Mouse (Mus musculus) cerebellum, adult 9-10 months (tissue): ENCODE measurements around the gene Magi2.
"Not testable (repeated sequence)": the region's sequence is repeated elsewhere in the genome, so short reads cannot be mapped to it uniquely, and the experiment has no call there.

Experiments used
- DNase-seq: peaks from one replicate; pipeline ENCODE4 v3.0.0; 2022

Gene Magi2

GRCm38 (mm10) chr5:20256933-20257332 lies 1030.1 kb downstream of the Magi2 start:
- DNase-seq, result no peak

GRCm38 (mm10) chr5:20257419-20257818 lies 1030.6 kb downstream of the Magi2 start:
- DNase-seq, result no peak

- no peak for DNase-seq
Measured at GRCm38 (mm10) chr5:20259719-20260118, 1032.9 kb downstream of the Magi2 start.

- not testable (repeated sequence) for DNase-seq
Measured at GRCm38 (mm10) chr5:20272680-20273079, 1045.8 kb downstream of the Magi2 start.

GRCm38 (mm10) chr5:20275632-20276031 lies 1048.8 kb downstream of the Magi2 start:
- DNase-seq, result peak; percentile 80

- no peak for DNase-seq
Measured at GRCm38 (mm10) chr5:20285080-20285840, 1058.4 kb downstream of the Magi2 start.

- no peak for DNase-seq
Measured at GRCm38 (mm10) chr5:20294521-20294920, 1067.7 kb downstream of the Magi2 start.

- no peak for DNase-seq
Measured at GRCm38 (mm10) chr5:20299816-20300215, 1073.0 kb downstream of the Magi2 start.

GRCm38 (mm10) chr5:20303056-20303965 lies 1076.5 kb downstream of the Magi2 start:
- peak; percentile 45 for DNase-seq

GRCm38 (mm10) chr5:20320970-20321369 lies 1094.1 kb downstream of the Magi2 start:
- DNase-seq, result no peak

- DNase-seq, result no peak
Measured at GRCm38 (mm10) chr5:20325290-20325689, 1098.5 kb downstream of the Magi2 start.

- peak; percentile 48 for DNase-seq
Measured at GRCm38 (mm10) chr5:20328901-20329300, 1102.1 kb downstream of the Magi2 start.

- DNase-seq, result peak; percentile 89
Measured at GRCm38 (mm10) chr5:20330025-20330424, 1103.2 kb downstream of the Magi2 start.

- no peak for DNase-seq
Measured at GRCm38 (mm10) chr5:20332574-20332973, 1105.7 kb downstream of the Magi2 start.

- no peak for DNase-seq
Measured at GRCm38 (mm10) chr5:20334549-20334948, 1107.7 kb downstream of the Magi2 start.

- DNase-seq, result no peak
Measured at GRCm38 (mm10) chr5:20352941-20353340, 1126.1 kb downstream of the Magi2 start.

GRCm38 (mm10) chr5:20358437-20358836 lies 1131.6 kb downstream of the Magi2 start:
- peak; percentile 95 for DNase-seq

- no peak for DNase-seq
Measured at GRCm38 (mm10) chr5:20359021-20359420, 1132.2 kb downstream of the Magi2 start.

- no peak for DNase-seq
Measured at GRCm38 (mm10) chr5:20362154-20362553, 1135.3 kb downstream of the Magi2 start.

- no peak for DNase-seq
Measured at GRCm38 (mm10) chr5:20363216-20363615, 1136.4 kb downstream of the Magi2 start.

GRCm38 (mm10) chr5:20373586-20373985 lies 1146.8 kb downstream of the Magi2 start:
- DNase-seq, result no peak

- DNase-seq, result peak; percentile 47
Measured at GRCm38 (mm10) chr5:20378071-20378800, 1151.4 kb downstream of the Magi2 start.

GRCm38 (mm10) chr5:20404533-20404932 lies 1177.7 kb downstream of the Magi2 start:
- no peak for DNase-seq
